Mouse (Mus musculus) neural tube, embryonic 12.5 days (tissue): Measurements from ENCODE around the gene Tmem104. TPM values are rescaled to one million over a fixed set of nuclear protein-coding genes. Genes with fewer than 3 reads are reported as not detected.

Source experiments
- ATAC-seq: fragments of 200-750 bp; cut with Nextera tagmentation; 2 replicates; pipeline ENCODE4 v1.8.0; 2017; ENCODE audit warnings: low read depth, mild to moderate bottlenecking, moderate TSS enrichment, moderate library complexity; ENCODE audit not compliant: low FRiP score
- H3K27ac ChIP-seq: fragments of 300-500 bp; sonication (generic); 2 replicates; pipeline ENCODE4 v1.5.1; 2016
- H3K27me3 ChIP-seq: fragments of 300-500 bp; sonication (generic); replicated peaks from 2 replicates; pipeline ENCODE4 v1.6.1; 2016; ENCODE audit warnings: mild to moderate bottlenecking
- H3K36me3 ChIP-seq: fragments of 300-500 bp; sonication (generic); 2 replicates; pipeline ENCODE4 v1.6.1; 2016; ENCODE audit warnings: mild to moderate bottlenecking
- H3K4me1 ChIP-seq: fragments of 300-500 bp; sonication (generic); 2 replicates; pipeline ENCODE4 v1.6.1; 2016
- H3K4me2 ChIP-seq: fragments of 300-500 bp; sonication (generic); replicated peaks from 2 replicates; pipeline ENCODE4 v1.6.1; 2016; ENCODE audit warnings: mild to moderate bottlenecking
- H3K4me3 ChIP-seq: fragments of 300-500 bp; sonication (generic); 2 replicates; pipeline ENCODE4 v1.5.1; 2016
- H3K9ac ChIP-seq: fragments of 300-500 bp; sonication (generic); 2 replicates; pipeline ENCODE4 v1.6.1; 2016; ENCODE audit warnings: mild to moderate bottlenecking
- H3K9me3 ChIP-seq: fragments of 300-500 bp; sonication (generic); 2 replicates; pipeline ENCODE4 v1.6.1; 2016; ENCODE audit warnings: mild to moderate bottlenecking
- WGBS: fragments of 180-500 bp; shearing (Covaris S2); methylation state at CpG from one replicate; pipeline ENCODE4 v1.1.7; 2016; 5-methylcytosine and 5-hydroxymethylcytosine counted together
- polyA plus RNA-seq: library from polyadenylated mRNA; unstranded; fragments of >200 nt; fragmentation: Nextera tagmentation; extraction: Ambion mirVana; gene quantifications from 2 replicates; pipeline ENCODE4 v1.2.1, GENCODE M21; 2016

Tmem104 gene
- polyA plus RNA-seq, 1 experiment from 2014 or later: 9.7 TPM

GRCm38 (mm10) chr11:115160016-115160797 is 27.1 kb upstream of the Tmem104 start:
- ATAC-seq: no peak
- H3K27me3 ChIP-seq: peaks cover 39% of the 10 kb centered on the region
- WGBS: 53% methylated on average over 11 of the region's 11 CpGs
- no peak overlapping the region for H3K9ac ChIP-seq
- H3K4me1 ChIP-seq: peaks cover 34% of the 10 kb centered on the region
- no peak overlapping the region for H3K4me3 ChIP-seq
- no peak overlapping the region for H3K27ac ChIP-seq
- H3K4me2 ChIP-seq: no peak overlapping the region
- no peaks in the 10 kb centered on the region for H3K9me3 ChIP-seq
- no peaks in the 10 kb centered on the region for H3K36me3 ChIP-seq

DNA sequence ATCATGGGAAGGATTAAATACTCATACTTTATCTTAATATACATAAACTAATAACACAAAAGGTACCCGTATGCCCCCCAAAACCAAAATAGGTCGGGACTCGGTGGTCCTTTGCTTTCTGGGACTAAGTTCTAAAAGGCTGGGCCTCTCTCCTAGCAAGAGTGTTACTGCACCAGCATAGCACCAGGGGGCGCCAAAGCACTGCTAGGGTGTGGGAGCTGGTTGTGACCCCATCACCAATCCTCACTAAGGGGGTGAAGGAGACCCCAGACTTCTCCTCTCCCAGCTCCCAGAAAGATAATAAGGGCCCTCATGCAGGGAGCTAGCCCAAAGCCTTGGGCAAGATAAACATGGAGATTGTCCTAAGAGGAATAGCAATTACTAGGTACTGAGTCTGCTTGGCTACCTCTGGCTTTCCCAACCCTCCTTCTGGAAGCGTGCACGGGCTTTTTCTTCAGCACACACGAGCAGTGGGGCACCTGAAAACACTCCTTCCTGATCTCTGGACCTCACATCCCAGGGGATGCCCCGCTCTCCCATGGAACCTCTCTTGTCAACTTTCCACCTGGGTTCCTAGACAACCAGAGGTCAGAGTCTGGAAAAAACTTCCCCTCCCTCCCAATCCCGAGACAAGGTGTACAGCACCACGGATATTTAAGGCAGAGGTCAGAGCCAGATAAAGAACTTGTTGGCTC is 26.3 kb upstream of the Tmem104 start:
- no peak for ATAC-seq
- Histone ChIP-seq H3K27me3 (peaks cover 39% of the 10 kb centered on the region), H3K4me3 (no peak overlapping the region), H3K36me3 (no peaks in the 10 kb centered on the region), H3K9ac (no peak overlapping the region), H3K4me2 (no peak overlapping the region), H3K4me1 (peaks cover 36% of the 10 kb centered on the region), H3K27ac (no peak overlapping the region), H3K9me3 (no peaks in the 10 kb centered on the region)
- 37% methylated on average over 10 of the region's 10 CpGs for WGBS

GRCm38 (mm10) chr11:115161578-115162204 is 25.6 kb upstream of the Tmem104 start:
- H3K4me3 ChIP-seq: no peak overlapping the region
- H3K9me3 ChIP-seq: no peaks in the 10 kb centered on the region
- H3K9ac ChIP-seq: no peak overlapping the region
- H3K4me1 ChIP-seq: peaks cover 36% of the 10 kb centered on the region
- no peak overlapping the region for H3K4me2 ChIP-seq
- no peak overlapping the region for H3K27ac ChIP-seq
- H3K27me3 ChIP-seq: peaks cover 33% of the 10 kb centered on the region
- no peak for ATAC-seq
- 66% methylated on average over 9 of the region's 9 CpGs for WGBS
- H3K36me3 ChIP-seq: no peaks in the 10 kb centered on the region

- Histone ChIP-seq H3K4me3 (0 out of 2 replicates have a peak overlapping the region, but pooled peaks have one; percentile 58), H3K27me3 (peaks cover 33% of the 10 kb centered on the region), H3K4me1 (peaks cover 36% of the 10 kb centered on the region), H3K27ac (no peak overlapping the region), H3K4me2 (peak overlapping the region; percentile 87), H3K9me3 (no peaks in the 10 kb centered on the region), H3K9ac (no peak overlapping the region), H3K36me3 (no peaks in the 10 kb centered on the region)
- no peak for ATAC-seq
- WGBS: 27% methylated on average over 9 of the region's 9 CpGs
Observed at GRCm38 (mm10) chr11:115162205-115162601, 25.1 kb upstream of the Tmem104 start.

- WGBS: under 1% methylated on average over 47 of the region's 47 CpGs
- peaks cover 30% of the 10 kb centered on the region for H3K27me3 ChIP-seq
- no peaks in the 10 kb centered on the region for H3K9me3 ChIP-seq
- peaks cover 33% of the 10 kb centered on the region for H3K4me1 ChIP-seq
- H3K4me2 ChIP-seq: peak within 1 kb of the TSS; percentile 87
- no peak within 1 kb of the TSS for H3K27ac ChIP-seq
- peak; percentile 92 for ATAC-seq
- no peaks in the 10 kb centered on the region for H3K36me3 ChIP-seq
- H3K9ac ChIP-seq: peak within 1 kb of the TSS; percentile 60
- H3K4me3 ChIP-seq: peak within 1 kb of the TSS; percentile 58
Observed at GRCm38 (mm10) chr11:115162832-115163480, 24.3 kb upstream of the Tmem104 start, which contains the start of gene Slc9a3r1. Slc9a3r1 (plus strand) TSS chr11:115163341.

- peak overlapping the region; percentile 60 for H3K9ac ChIP-seq
- H3K27me3 ChIP-seq: peaks cover 30% of the 10 kb centered on the region
- peak; percentile 26 for ATAC-seq
- H3K4me3 ChIP-seq: peak overlapping the region; percentile 58
- no peaks in the 10 kb centered on the region for H3K36me3 ChIP-seq
- no peaks in the 10 kb centered on the region for H3K9me3 ChIP-seq
- WGBS: under 1% methylated on average over 47 of the region's 47 CpGs
- H3K4me1 ChIP-seq: peaks cover 31% of the 10 kb centered on the region
- H3K4me2 ChIP-seq: peak overlapping the region; percentile 87
- H3K27ac ChIP-seq: no peak overlapping the region
Observed at GRCm38 (mm10) chr11:115163568-115164150, 23.6 kb upstream of the Tmem104 start.

DNA sequence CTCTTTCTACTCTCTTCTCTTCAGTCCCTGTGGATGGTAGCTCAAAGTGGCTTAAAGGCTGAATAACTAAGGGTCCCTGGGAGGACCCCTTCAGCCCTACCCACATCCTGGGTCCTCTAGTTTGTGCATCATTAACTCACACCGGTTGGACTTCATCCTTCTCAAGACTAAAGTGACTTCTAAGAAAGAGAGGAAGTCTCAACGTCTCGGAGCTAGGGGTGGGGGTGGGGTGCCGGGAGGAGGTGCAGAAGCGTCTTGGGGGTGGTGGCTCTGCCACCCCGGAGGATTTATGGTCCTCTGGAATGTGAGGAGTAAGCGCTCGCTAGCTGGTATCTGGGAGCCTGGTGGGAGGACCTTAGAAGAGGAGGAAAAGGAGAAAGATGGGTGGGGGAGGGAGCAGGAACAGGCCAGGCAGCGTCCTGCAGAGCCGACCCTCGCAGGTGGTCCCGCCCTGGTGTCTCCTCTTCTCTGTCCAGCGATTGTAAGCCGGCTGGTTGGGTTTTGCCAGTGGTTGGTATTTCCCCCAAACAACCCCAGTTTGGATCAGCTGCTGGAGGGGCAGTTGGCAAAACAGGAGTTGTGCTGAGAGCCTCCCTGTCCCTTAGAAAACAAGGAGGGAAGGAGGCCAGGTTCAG is 22.8 kb upstream of the Tmem104 start:
- H3K4me3 ChIP-seq: peak overlapping the region; percentile 58
- H3K4me1 ChIP-seq: peaks cover 31% of the 10 kb centered on the region
- H3K36me3 ChIP-seq: no peaks in the 10 kb centered on the region
- no peaks in the 10 kb centered on the region for H3K9me3 ChIP-seq
- H3K27me3 ChIP-seq: peaks cover 30% of the 10 kb centered on the region
- H3K9ac ChIP-seq: peak overlapping the region; percentile 60
- ATAC-seq: no peak
- WGBS: under 1% methylated on average over 14 of the region's 14 CpGs
- no peak overlapping the region for H3K27ac ChIP-seq
- peak overlapping the region; percentile 87 for H3K4me2 ChIP-seq

- H3K4me2 ChIP-seq: peak overlapping the region; percentile 87
- H3K27ac ChIP-seq: no peak overlapping the region
- peak overlapping the region; percentile 58 for H3K4me3 ChIP-seq
- H3K4me1 ChIP-seq: peaks cover 31% of the 10 kb centered on the region
- ATAC-seq: no peak
- WGBS: under 1% methylated on average over 9 of the region's 9 CpGs
- H3K9me3 ChIP-seq: no peaks in the 10 kb centered on the region
- peak overlapping the region; percentile 60 for H3K9ac ChIP-seq
- no peaks in the 10 kb centered on the region for H3K36me3 ChIP-seq
- H3K27me3 ChIP-seq: peaks cover 30% of the 10 kb centered on the region
Observed at GRCm38 (mm10) chr11:115164976-115165374, 22.3 kb upstream of the Tmem104 start.

DNA sequence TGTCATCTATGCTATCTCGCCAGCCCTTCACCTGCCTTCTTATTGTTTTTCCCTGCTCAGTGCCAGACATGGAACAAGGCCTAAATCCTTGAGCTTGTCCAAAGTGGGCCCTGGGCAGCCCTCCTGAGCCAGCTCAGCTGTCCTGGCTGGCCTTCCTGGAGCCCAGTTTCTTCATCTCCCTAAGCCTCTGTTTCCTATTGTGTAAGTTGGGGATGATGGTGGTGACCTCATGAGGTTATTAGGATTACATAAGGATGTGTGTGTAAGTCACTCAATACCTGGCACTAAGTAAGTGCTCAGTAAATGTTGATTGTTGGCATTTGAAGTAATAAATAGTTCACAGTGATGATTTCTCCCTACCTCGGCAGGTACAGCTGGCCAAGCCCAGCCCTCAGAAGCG is 20.5 kb upstream of the Tmem104 start:
- 78% methylated on average over 3 of the region's 3 CpGs for WGBS
- H3K27ac ChIP-seq: no peak overlapping the region
- peaks cover 40% of the 10 kb centered on the region for H3K4me1 ChIP-seq
- H3K4me3 ChIP-seq: no peak overlapping the region
- H3K4me2 ChIP-seq: no peak overlapping the region
- H3K9me3 ChIP-seq: no peaks in the 10 kb centered on the region
- no peaks in the 10 kb centered on the region for H3K36me3 ChIP-seq
- ATAC-seq: no peak
- H3K9ac ChIP-seq: no peak overlapping the region
- peaks cover 30% of the 10 kb centered on the region for H3K27me3 ChIP-seq

DNA sequence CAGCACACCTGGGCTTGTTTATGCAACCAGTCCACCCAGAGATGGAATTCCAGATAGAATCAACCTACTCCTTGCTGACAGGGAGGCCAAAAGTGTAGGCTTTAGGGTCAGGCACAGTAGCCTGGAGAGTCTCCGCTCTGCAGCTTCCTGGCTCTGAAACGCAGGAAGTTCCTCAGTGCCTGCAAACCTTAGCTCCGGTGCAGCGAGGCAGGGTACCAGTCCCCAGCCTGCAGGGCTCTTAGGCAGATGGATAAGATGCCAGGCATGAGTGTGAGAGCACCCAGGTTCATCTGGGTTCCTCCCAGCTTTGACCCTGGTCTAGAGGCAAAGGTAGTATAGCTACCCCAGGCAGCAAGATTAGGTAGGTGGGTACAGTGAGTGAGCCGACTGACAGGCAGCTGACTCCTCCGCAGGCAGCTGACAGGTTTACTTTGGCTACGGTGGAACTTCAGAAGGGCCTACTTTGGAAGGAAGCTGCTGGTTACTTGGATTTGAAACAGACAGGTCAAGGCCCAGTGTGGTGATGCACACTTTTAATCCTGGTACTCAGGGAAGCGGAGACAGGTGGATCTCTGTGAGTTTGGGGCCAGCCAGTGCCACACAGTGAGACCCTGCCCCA is 19.5 kb upstream of the Tmem104 start:
- no peaks in the 10 kb centered on the region for H3K36me3 ChIP-seq
- H3K9ac ChIP-seq: no peak overlapping the region
- H3K9me3 ChIP-seq: no peaks in the 10 kb centered on the region
- H3K4me3 ChIP-seq: no peak overlapping the region
- no peak overlapping the region for H3K27ac ChIP-seq
- H3K4me1 ChIP-seq: peaks cover 43% of the 10 kb centered on the region
- WGBS: 91% methylated on average over 8 of the region's 8 CpGs
- no peak for ATAC-seq
- no peak overlapping the region for H3K4me2 ChIP-seq
- H3K27me3 ChIP-seq: peaks cover 21% of the 10 kb centered on the region

DNA sequence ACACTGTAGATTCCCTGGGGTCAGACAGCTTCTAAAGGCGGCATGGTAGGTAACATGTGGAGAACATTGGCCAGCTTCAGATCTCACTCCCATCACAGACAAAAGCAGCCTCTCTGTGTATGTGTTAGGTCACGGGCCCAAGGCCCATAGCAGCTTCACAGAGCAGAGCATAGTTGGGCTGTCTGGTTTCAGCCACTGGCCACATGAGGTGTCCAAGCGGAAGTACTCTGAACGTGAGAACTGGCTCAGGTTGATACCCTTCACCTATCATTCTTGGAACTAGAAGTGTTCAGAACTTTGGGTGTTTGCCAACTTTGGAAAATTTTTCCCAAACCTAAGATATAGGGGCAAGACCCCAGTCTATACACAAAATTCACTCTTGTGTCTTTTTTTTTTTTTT is 17.9 kb upstream of the Tmem104 start:
- H3K4me2 ChIP-seq: no peak overlapping the region
- ATAC-seq: no peak
- peaks cover 18% of the 10 kb centered on the region for H3K27me3 ChIP-seq
- H3K4me3 ChIP-seq: no peak overlapping the region
- no peak overlapping the region for H3K27ac ChIP-seq
- WGBS: 88% methylated on average over 4 of the region's 4 CpGs
- H3K9me3 ChIP-seq: no peaks in the 10 kb centered on the region
- H3K36me3 ChIP-seq: no peaks in the 10 kb centered on the region
- H3K9ac ChIP-seq: no peak overlapping the region
- H3K4me1 ChIP-seq: peaks cover 41% of the 10 kb centered on the region
